Mouse (Mus musculus): ENCODE results near the gene Klk14. TPM values are rescaled to one million over a fixed set of nuclear protein-coding genes. Genes with fewer than 3 reads are reported as not detected.
"Not testable (repeated sequence)": the region's sequence is repeated elsewhere in the genome, so short reads cannot be mapped to it uniquely, and the experiment has no call there.

Gene Klk14
- polyA plus RNA-seq, 1 experiment from 2014 or later = not detected

GRCm38 (mm10) chr7:43668582-43668981 is 21.6 kb upstream of the Klk14 start:
- 16% methylated on average over 3 of the region's 3 CpGs for WGBS
- Histone ChIP-seq H3K9me3 (ENCODE audit: control insufficient read depth, low read length) (no peaks in the 10 kb centered on the region), H3K4me1 (ENCODE audit: control insufficient read depth, insufficient read depth, low read length) (peaks cover 6% of the 10 kb centered on the region; the same call in 1 of the 2 replicates), H3K4me2 (no peak overlapping the region), H3K36me3 (ENCODE audit: control insufficient read depth, insufficient read depth, low read length) (no peaks in the 10 kb centered on the region), H3K4me3 (ENCODE audit: low read depth, low read length) (no peak overlapping the region), H3K27ac (ENCODE audit: low read depth, low read length) (no peak overlapping the region), H3K27me3 (ENCODE audit: control insufficient read depth, insufficient read depth, low read length) (no peaks in the 10 kb centered on the region), H3K9ac (ENCODE audit: low read length) (no peak overlapping the region)
- no peak for ATAC-seq (ENCODE audit: low FRiP score)
- DNase-seq (ENCODE audit: low spot score, missing footprints) = no peak

GRCm38 (mm10) chr7:43671064-43671808 is 19.0 kb upstream of the Klk14 start:
- 67% methylated on average over 11 of the region's 11 CpGs for WGBS
- Histone ChIP-seq H3K4me1 (ENCODE audit: control insufficient read depth, insufficient read depth, low read length) (peaks cover 6% of the 10 kb centered on the region; the same call in 1 of the 2 replicates), H3K36me3 (ENCODE audit: control insufficient read depth, insufficient read depth, low read length) (peaks cover 11% of the 10 kb centered on the region), H3K9ac (ENCODE audit: low read length) (peak overlapping the region; percentile 80), H3K27me3 (ENCODE audit: control insufficient read depth, insufficient read depth, low read length) (no peaks in the 10 kb centered on the region), H3K4me3 (ENCODE audit: low read depth, low read length) (peak overlapping the region; percentile 67), H3K27ac (ENCODE audit: low read depth, low read length) (no peak overlapping the region), H3K4me2 (peak overlapping the region; percentile 74), H3K9me3 (ENCODE audit: control insufficient read depth, low read length) (no peaks in the 10 kb centered on the region)
- peak; percentile 45 for ATAC-seq (ENCODE audit: low FRiP score)
- DNase-seq (ENCODE audit: low spot score, missing footprints) = no peak

DNA sequence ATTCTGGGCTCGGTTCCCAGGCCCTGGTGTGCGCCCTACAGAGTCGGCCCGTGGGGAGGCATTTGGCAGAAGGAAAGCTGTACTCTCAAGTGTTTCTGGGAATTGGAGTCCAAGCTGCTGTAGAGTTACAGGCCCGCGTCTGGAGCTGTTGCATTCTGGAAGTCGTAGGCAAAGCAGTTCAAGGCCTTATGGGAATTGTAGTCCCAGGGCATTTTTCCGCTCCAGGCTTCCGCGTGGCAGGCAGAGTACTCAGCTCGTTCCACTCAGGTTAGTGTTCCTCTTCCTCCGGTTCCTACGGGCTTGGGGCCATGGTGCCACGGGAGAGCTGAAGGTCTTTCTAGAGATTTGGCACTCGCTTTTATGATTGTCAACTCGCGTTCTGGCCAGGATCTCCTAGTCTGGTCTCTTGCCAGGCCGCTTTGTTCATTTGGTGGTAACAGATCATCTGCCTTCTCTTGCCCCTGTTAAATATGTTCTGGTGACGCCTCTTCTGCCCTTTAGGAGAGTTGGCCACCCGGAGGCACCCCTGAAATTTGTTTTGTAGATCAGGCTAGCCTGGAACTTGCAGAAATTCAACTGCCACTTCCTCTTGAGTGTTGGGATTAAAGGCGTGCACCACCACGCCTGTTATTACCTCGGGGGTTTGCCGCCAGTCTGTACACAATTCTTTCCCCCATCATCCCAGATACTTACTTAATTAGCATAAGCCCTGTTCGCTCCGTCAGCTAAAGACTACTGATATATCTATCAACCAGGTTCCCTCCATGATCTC is 18.2 kb upstream of the Klk14 start, which contains the start of gene Ctu1:
Ctu1 (plus strand) TSS at position 208 of the 772 bp plus-strand sequence.
- Histone ChIP-seq H3K4me2 (peak within 1 kb of the TSS; percentile 74), H3K4me1 (ENCODE audit: control insufficient read depth, insufficient read depth, low read length) (peaks cover 6% of the 10 kb centered on the region; the same call in 1 of the 2 replicates), H3K36me3 (ENCODE audit: control insufficient read depth, insufficient read depth, low read length) (peaks cover 19% of the 10 kb centered on the region), H3K4me3 (ENCODE audit: low read depth, low read length) (peak within 1 kb of the TSS; percentile 67), H3K27me3 (ENCODE audit: control insufficient read depth, insufficient read depth, low read length) (no peaks in the 10 kb centered on the region), H3K27ac (ENCODE audit: low read depth, low read length) (no peak within 1 kb of the TSS; the same call in 1 of the 2 replicates), H3K9me3 (ENCODE audit: control insufficient read depth, low read length) (no peaks in the 10 kb centered on the region), H3K9ac (ENCODE audit: low read length) (peak within 1 kb of the TSS; percentile 80)
- ATAC-seq (ENCODE audit: low FRiP score) (peak; percentile 95), DNase-seq (ENCODE audit: low spot score, missing footprints) (peak; percentile 98)
- under 1% methylated on average over 26 of the region's 26 CpGs for WGBS

- Histone ChIP-seq H3K4me3 (ENCODE audit: low read depth, low read length) (peak overlapping the region; percentile 67), H3K4me1 (ENCODE audit: control insufficient read depth, insufficient read depth, low read length) (peaks cover 6% of the 10 kb centered on the region; the same call in 1 of the 2 replicates), H3K9ac (ENCODE audit: low read length) (peak overlapping the region; percentile 80), H3K4me2 (peak overlapping the region; percentile 74), H3K36me3 (ENCODE audit: control insufficient read depth, insufficient read depth, low read length) (peaks cover 26% of the 10 kb centered on the region), H3K9me3 (ENCODE audit: control insufficient read depth, low read length) (no peaks in the 10 kb centered on the region), H3K27me3 (ENCODE audit: control insufficient read depth, insufficient read depth, low read length) (no peaks in the 10 kb centered on the region), H3K27ac (ENCODE audit: low read depth, low read length) (no peak overlapping the region; the same call in 1 of the 2 replicates)
- 15% methylated on average over 10 of the region's 10 CpGs for WGBS
- ATAC-seq (ENCODE audit: low FRiP score) = peak; percentile 2; the same call in 1 of the 2 replicates
- DNase-seq (ENCODE audit: low spot score, missing footprints) = peak; percentile 91
These were observed 17.5 kb upstream of the Klk14 start for GRCm38 (mm10) chr7:43672581-43673260.

DNA sequence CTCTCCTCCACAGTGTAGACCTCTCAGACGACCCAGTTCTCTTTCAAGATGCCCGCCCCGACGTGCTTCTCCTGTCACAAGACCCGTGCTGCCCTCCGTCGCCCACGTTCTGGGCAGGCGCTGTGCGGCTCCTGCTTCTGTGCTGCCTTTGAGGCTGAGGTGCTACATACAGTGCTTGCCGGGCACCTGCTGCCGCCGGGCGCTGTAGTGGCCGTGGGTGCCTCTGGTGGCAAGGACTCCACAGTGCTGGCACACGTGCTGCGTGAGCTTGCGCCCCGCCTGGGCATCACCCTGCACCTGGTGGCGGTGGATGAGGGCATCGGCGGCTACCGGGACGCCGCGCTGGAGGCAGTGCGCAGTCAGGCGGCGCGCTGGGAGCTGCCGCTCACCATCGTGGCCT is 15.1 kb upstream of the Klk14 start:
- Histone ChIP-seq H3K27me3 (ENCODE audit: control insufficient read depth, insufficient read depth, low read length) (no peaks in the 10 kb centered on the region), H3K36me3 (ENCODE audit: control insufficient read depth, insufficient read depth, low read length) (peaks cover 29% of the 10 kb centered on the region), H3K4me1 (ENCODE audit: control insufficient read depth, insufficient read depth, low read length) (peaks cover 6% of the 10 kb centered on the region; the same call in 1 of the 2 replicates), H3K4me3 (ENCODE audit: low read depth, low read length) (no peak overlapping the region), H3K27ac (ENCODE audit: low read depth, low read length) (no peak overlapping the region), H3K4me2 (no peak overlapping the region), H3K9ac (ENCODE audit: low read length) (no peak overlapping the region), H3K9me3 (ENCODE audit: control insufficient read depth, low read length) (no peaks in the 10 kb centered on the region)
- 91% methylated on average over 32 of the region's 32 CpGs for WGBS
- DNase-seq (ENCODE audit: low spot score, missing footprints) = no peak
- no peak for ATAC-seq (ENCODE audit: low FRiP score)

DNA sequence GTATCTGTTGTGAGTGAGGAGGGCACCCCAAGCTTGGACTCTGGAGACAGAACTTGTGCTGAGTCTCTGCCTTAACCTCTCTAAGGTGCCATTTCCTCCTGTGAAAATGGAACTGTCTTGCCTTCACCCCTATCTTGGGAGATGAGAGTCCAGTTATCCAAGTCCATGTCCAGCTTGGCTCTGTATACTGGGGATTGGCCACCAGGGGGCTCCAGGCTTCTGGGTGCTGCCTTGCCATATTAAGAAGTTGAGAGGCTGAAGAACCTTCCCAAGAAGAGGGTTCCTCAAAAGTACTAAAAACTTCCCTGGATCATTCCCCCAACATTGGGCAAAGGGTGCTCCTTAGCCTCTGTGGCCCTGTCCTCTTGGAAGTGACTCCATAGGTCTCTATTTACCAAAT is 11.7 kb upstream of the Klk14 start:
- Histone ChIP-seq H3K4me3 (ENCODE audit: low read depth, low read length) (no peak overlapping the region), H3K27me3 (ENCODE audit: control insufficient read depth, insufficient read depth, low read length) (no peaks in the 10 kb centered on the region), H3K36me3 (ENCODE audit: control insufficient read depth, insufficient read depth, low read length) (peaks cover 29% of the 10 kb centered on the region), H3K27ac (ENCODE audit: low read depth, low read length) (no peak overlapping the region), H3K9me3 (ENCODE audit: control insufficient read depth, low read length) (no peaks in the 10 kb centered on the region), H3K4me1 (ENCODE audit: control insufficient read depth, insufficient read depth, low read length) (no peaks in the 10 kb centered on the region), H3K9ac (ENCODE audit: low read length) (no peak overlapping the region), H3K4me2 (no peak overlapping the region)
- DNase-seq (ENCODE audit: low spot score, missing footprints) = no peak
- no peak for ATAC-seq (ENCODE audit: low FRiP score)

- Histone ChIP-seq H3K4me2 (no peak overlapping the region), H3K4me3 (ENCODE audit: low read depth, low read length) (no peak overlapping the region), H3K9me3 (ENCODE audit: control insufficient read depth, low read length) (no peaks in the 10 kb centered on the region), H3K4me1 (ENCODE audit: control insufficient read depth, insufficient read depth, low read length) (no peaks in the 10 kb centered on the region), H3K27me3 (ENCODE audit: control insufficient read depth, insufficient read depth, low read length) (no peaks in the 10 kb centered on the region), H3K9ac (ENCODE audit: low read length) (no peak overlapping the region), H3K27ac (ENCODE audit: low read depth, low read length) (no peak overlapping the region), H3K36me3 (ENCODE audit: control insufficient read depth, insufficient read depth, low read length) (peaks cover 20% of the 10 kb centered on the region)
- peak; percentile 92 for DNase-seq (ENCODE audit: low spot score, missing footprints)
- ATAC-seq (ENCODE audit: low FRiP score) = peak; percentile 57
- 11% methylated on average over 5 of the region's 5 CpGs for WGBS
These were observed 9.3 kb upstream of the Klk14 start for GRCm38 (mm10) chr7:43680960-43681359.

DNA sequence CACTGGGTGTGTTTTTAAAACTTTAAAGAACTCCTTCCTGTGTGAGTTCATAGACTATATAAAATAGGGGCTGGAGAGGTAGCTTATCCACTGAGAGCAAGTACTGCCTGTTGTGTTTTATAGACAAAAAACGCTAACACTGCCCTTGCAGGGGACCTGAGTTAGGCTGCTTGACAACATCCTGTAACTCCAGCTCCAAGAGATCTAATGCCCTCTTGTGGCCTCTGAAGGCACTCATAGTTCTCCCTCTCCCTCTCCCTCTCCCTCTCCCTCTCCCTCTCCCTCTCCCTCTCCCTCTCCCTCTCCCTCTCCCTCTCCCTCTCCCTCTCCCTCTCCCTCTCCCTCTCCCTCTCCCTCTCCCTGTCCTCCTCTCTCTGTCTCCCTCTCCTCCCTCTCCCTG is 7.7 kb upstream of the Klk14 start:
- not testable (repeated sequence) for ATAC-seq (ENCODE audit: low FRiP score)

More for the DNA sequence above, 7.7 kb upstream of the Klk14 start:
- not testable (repeated sequence) for H3K4me3 ChIP-seq (ENCODE audit: low read depth, low read length); DNase-seq (ENCODE audit: low spot score, missing footprints); H3K9me3 ChIP-seq (ENCODE audit: control insufficient read depth, low read length); H3K27ac ChIP-seq (ENCODE audit: low read depth, low read length); H3K4me1 ChIP-seq (ENCODE audit: control insufficient read depth, insufficient read depth, low read length); H3K4me2 ChIP-seq; H3K36me3 ChIP-seq (ENCODE audit: control insufficient read depth, insufficient read depth, low read length); H3K27me3 ChIP-seq (ENCODE audit: control insufficient read depth, insufficient read depth, low read length); H3K9ac ChIP-seq (ENCODE audit: low read length)
- WGBS = 4% methylated on average over 1 of the region's 1 CpGs
